Mouse (Mus musculus) activated CD4-positive, CD25-positive, alpha-beta regulatory T cell, adult 9 weeks (primary cell): ENCODE data around the gene Klri2. TPM values are rescaled to one million over a fixed set of nuclear protein-coding genes. Genes with fewer than 3 reads are reported as not detected.

Source experiments
- polyA plus RNA-seq: library from polyadenylated mRNA; unstranded; fragments of 100-300 nt; shearing (Covaris generic); gene quantifications from one replicate; pipeline ENCODE4 v1.2.1, GENCODE M21; 2017

Gene Klri2
- polyA plus RNA-seq, result not detected

DNA sequence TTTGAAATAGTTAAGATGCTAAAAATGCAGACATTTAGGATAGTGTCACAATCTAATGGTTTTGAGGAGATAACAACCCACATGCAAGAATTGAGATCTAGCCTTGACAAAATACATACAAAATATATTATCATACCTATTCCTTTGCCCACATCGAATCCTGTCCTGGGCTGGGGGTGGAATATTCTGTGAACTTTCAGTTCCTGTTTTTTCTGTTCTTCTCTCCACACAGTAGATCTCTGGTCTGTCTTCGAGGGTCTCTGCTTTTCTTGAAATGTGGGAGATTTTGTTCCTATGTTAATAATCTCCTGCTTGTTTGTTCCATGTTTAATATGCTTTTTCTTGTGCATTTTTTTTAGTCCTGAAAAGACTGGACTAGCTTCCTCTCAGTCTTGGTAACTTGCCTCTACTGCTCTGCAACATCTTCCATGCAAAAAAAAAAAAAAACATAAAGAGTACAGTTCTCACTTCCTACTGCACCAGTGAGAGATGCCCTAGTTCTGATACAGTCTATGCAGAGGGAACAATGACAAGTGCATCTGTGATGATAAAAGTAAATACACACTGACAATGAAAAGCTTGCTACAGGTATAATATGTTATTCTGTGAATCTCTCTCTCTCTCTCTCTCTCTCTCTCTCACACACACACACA is at the start of gene Klri2:
Gene Klri2, minus strand, starts transcription at position 416 of the 653 bp plus-strand sequence.

GRCm38 (mm10) chr6:129784170-129784569 is 43.9 kb upstream of the Klri2 start, which contains the start of gene Gm156:
TSS of gene Gm156 (minus strand) at chr6:129784270.

DNA sequence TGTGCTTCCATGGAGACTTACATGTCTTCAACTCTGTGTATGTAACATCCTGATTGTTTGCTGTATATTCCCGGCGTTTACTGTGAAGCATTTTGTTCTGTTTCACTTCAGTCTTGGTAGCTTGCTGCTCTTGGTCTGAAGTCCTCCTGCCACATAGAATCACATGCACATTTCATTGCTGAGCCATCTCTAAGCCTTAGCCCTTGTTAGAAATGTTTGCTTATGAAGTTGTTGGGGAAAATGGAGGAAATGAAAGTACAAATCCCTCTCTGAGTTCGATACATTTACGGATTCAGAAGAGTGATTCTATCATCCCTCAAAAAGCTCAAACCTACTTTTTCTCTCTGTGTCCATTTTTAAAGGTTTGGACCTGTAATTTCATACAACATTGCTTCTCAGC is 23.3 kb downstream of the Klri2 start, which contains the start of gene Klri1:
Gene Klri1, minus strand, starts transcription at position 101 of the 400 bp plus-strand sequence.

Other genes with a start within 250 kb of the Klri2 start
- gene Olr1, start 233.3 kb downstream of the Klri2 start, polyA plus RNA-seq, result not detected
- not detected for gene Tmem52b, start 227.9 kb downstream of the Klri2 start, polyA plus RNA-seq
- gene Gabarapl1, start 207.3 kb downstream of the Klri2 start, polyA plus RNA-seq, result 29.6 TPM
- gene Klre1, start 162.6 kb downstream of the Klri2 start, polyA plus RNA-seq, result not detected
- gene Klrd1, start 148.7 kb downstream of the Klri2 start, polyA plus RNA-seq, result 1.5 TPM
- gene Klrk1, start 116.6 kb downstream of the Klri2 start, polyA plus RNA-seq, result 1.5 TPM
- gene Klrc3, start 97.1 kb downstream of the Klri2 start, polyA plus RNA-seq, result not detected
- gene Klrc2, start 79.8 kb downstream of the Klri2 start, polyA plus RNA-seq, result 0.15 TPM
- 1.8 TPM for gene Klrc1, start 61.5 kb downstream of the Klri2 start, polyA plus RNA-seq
- gene Klri1, start 23.4 kb downstream of the Klri2 start, polyA plus RNA-seq, result not detected
- not detected for gene Gm156, start 43.8 kb upstream of the Klri2 start, polyA plus RNA-seq
- not detected for gene Gm17631, start 122.2 kb upstream of the Klri2 start, polyA plus RNA-seq
- not detected for gene Klra17, start 136.2 kb upstream of the Klri2 start, polyA plus RNA-seq
- gene Klra5, start 177.2 kb upstream of the Klri2 start, polyA plus RNA-seq, result not detected